Comparison of ENCODE assay signal across 20 mouse cellular contexts in genomic region chr7:128667788-128668187, GRCm38 (mm10). TPM values are rescaled to one million over a fixed set of nuclear protein-coding genes. Genes with fewer than 3 reads are reported as not detected.
DNase-seq lines count a peak whose midpoint lies in the region; ATAC-seq lines count a peak whose summit lies in the region.
"Had no signal": no experiment of that assay in that cellular context is flagged by ENCODE, and none has a peak within 500 bp of the region (broad histone marks: within the 10 kb centered on the region; RNA-seq: fewer than 3 reads in every experiment).

No protein-coding gene starts in this region.

- no peaks in the 10 kb centered on the region for H3K27me3 ChIP-seq in midbrain, embryonic 12.5 days
- H3K27me3 ChIP-seq in midbrain, embryonic 10.5 days (ENCODE audit: low read depth, poor library complexity, severe bottlenecking): no peaks in the 10 kb centered on the region
- H3K27me3 ChIP-seq in liver, embryonic 13.5 days: no peaks in the 10 kb centered on the region
- H3K27me3 ChIP-seq in limb, embryonic 10.5 days (ENCODE audit: low read depth, poor library complexity, severe bottlenecking): no peaks in the 10 kb centered on the region
- H3K27me3 ChIP-seq: heart, embryonic 15.5 days; limb, embryonic 12.5 days had no signal

- ATAC-seq in frontal cortex, adult (ENCODE audit: low TSS enrichment): peak; percentile 14; the same call in 1 of the 2 replicates
- ATAC-seq in midbrain, embryonic 12.5 days (ENCODE audit: low FRiP score, low read depth): 0 out of 2 replicates have a peak, but pooled peaks have one; percentile 53
- ATAC-seq in liver, embryonic 13.5 days (ENCODE audit: low read depth): peak; percentile 54
- ATAC-seq: activated CD4-positive, CD25-positive, alpha-beta regulatory T cell, adult 4 months had no signal

- no peak overlapping the region for H3K4me2 ChIP-seq in midbrain, embryonic 12.5 days (replicated peaks)
- H3K4me2 ChIP-seq in liver, embryonic 13.5 days: peak overlapping the region; percentile 18; the same call in 1 of the 2 replicates
- H3K4me2 ChIP-seq: heart, embryonic 15.5 days; limb, embryonic 12.5 days; lung, embryonic 14.5 days had no signal

- WGBS in midbrain, embryonic 12.5 days: 46% methylated on average over 5 of the region's 5 CpGs
- 67% methylated on average over 5 of the region's 5 CpGs for WGBS in midbrain, embryonic 10.5 days
- WGBS in liver, embryonic 13.5 days (ENCODE audit: insufficient replicate concordance): 50% methylated on average over 5 of the region's 5 CpGs
- WGBS in limb, embryonic 10.5 days: 72% methylated on average over 5 of the region's 5 CpGs

- DNase-seq in frontal cortex, postnatal 36 days (ENCODE audit: low spot score in 2 of 2): no peak
- DNase-seq in midbrain, embryonic 10.5 days (ENCODE audit: low spot score): no peak
- peak; percentile 34 for DNase-seq in liver, embryonic 13.5 days
- DNase-seq in limb, embryonic 10.5 days (ENCODE audit: low spot score): no peak
- DNase-seq in ovary, postnatal 10 days (ENCODE audit: low spot score): no peak
- DNase-seq: adrenal gland, postnatal 25 days; cerebellum, postnatal 10 days; gastrocnemius, postnatal 14 days; heart, adult 2 months; kidney, adult 11 months; lung, embryonic 14.5 days; right cerebral cortex, adult 18-20 months; thymus, postnatal 4 days had no signal

- H3K36me3 ChIP-seq in midbrain, embryonic 12.5 days: peaks cover 8% of the 10 kb centered on the region; the same call in 1 of the 2 replicates
- H3K36me3 ChIP-seq in midbrain, embryonic 10.5 days: peaks cover 32% of the 10 kb centered on the region
- peaks cover 4% of the 10 kb centered on the region for H3K36me3 ChIP-seq in liver, embryonic 13.5 days
- H3K36me3 ChIP-seq in limb, embryonic 10.5 days: peaks cover 18% of the 10 kb centered on the region

- peaks cover 18% of the 10 kb centered on the region for H3K4me1 ChIP-seq in midbrain, embryonic 12.5 days
- H3K4me1 ChIP-seq in midbrain, embryonic 10.5 days: peaks cover 14% of the 10 kb centered on the region
- H3K4me1 ChIP-seq in liver, embryonic 13.5 days (replicated peaks): peaks cover 63% of the 10 kb centered on the region
- peaks cover 14% of the 10 kb centered on the region for H3K4me1 ChIP-seq in limb, embryonic 10.5 days

- H3K27ac ChIP-seq in midbrain, embryonic 12.5 days (replicated peaks): peak overlapping the region; percentile 62
- H3K27ac ChIP-seq in midbrain, embryonic 10.5 days (replicated peaks): no peak overlapping the region
- H3K27ac ChIP-seq in liver, embryonic 13.5 days: 0 out of 2 replicates have a peak overlapping the region, but pooled peaks have one; percentile 8
- no peak overlapping the region for H3K27ac ChIP-seq in limb, embryonic 10.5 days
- H3K27ac ChIP-seq: heart, adult 2 months; heart, embryonic 15.5 days; kidney, postnatal 0 days; left cerebral cortex, adult 2 months; limb, embryonic 12.5 days had no signal

- H3K4me3 ChIP-seq in midbrain, embryonic 12.5 days: no peak overlapping the region
- no peak overlapping the region for H3K4me3 ChIP-seq in midbrain, embryonic 10.5 days
- H3K4me3 ChIP-seq in liver, embryonic 13.5 days (replicated peaks): no peak overlapping the region
- no peak overlapping the region for H3K4me3 ChIP-seq in limb, embryonic 10.5 days
- H3K4me3 ChIP-seq: heart, adult 2 months; heart, embryonic 15.5 days; left cerebral cortex, adult 2 months; limb, embryonic 12.5 days had no signal

- no peak overlapping the region for H3K9ac ChIP-seq in midbrain, embryonic 12.5 days (replicated peaks)
- no peak overlapping the region for H3K9ac ChIP-seq in liver, embryonic 13.5 days
- H3K9ac ChIP-seq: heart, embryonic 15.5 days; limb, embryonic 12.5 days; lung, embryonic 14.5 days had no signal

- H3K9me3 ChIP-seq in midbrain, embryonic 12.5 days: no peaks in the 10 kb centered on the region
- H3K9me3 ChIP-seq in midbrain, embryonic 10.5 days (replicated peaks): no peaks in the 10 kb centered on the region; the same call in 1 of the 2 replicates
- no peaks in the 10 kb centered on the region for H3K9me3 ChIP-seq in liver, embryonic 13.5 days (replicated peaks)
- H3K9me3 ChIP-seq in limb, embryonic 10.5 days (replicated peaks): no peaks in the 10 kb centered on the region
- H3K9me3 ChIP-seq: heart, embryonic 15.5 days had no signal

RNA-seq across cellular contexts. Expression of gene Inpp5f, which starts 56.7 kb away (rescaled TPM):
- 143 and 157 TPM in 2 replicates for polyA plus RNA-seq in midbrain, embryonic 12.5 days (2016; fragmentation: Nextera tagmentation; extraction: Ambion mirVana)
- polyA plus RNA-seq in midbrain, embryonic 10.5 days (2016; fragmentation: Nextera tagmentation; extraction: Ambion mirVana): 45.2 and 70.8 TPM in 2 replicates
- polyA plus RNA-seq in liver, embryonic 13.5 days (2015; fragmentation: Nextera tagmentation; extraction: Ambion mirVana): 6.9 and 7.4 TPM in 2 replicates
- 19.8 and 22.2 TPM in 2 replicates for polyA plus RNA-seq in limb, embryonic 10.5 days (2016; fragmentation: Nextera tagmentation; extraction: Ambion mirVana)

Comparison
In these comparisons a context has a peak if more than half of its experiments do, and no peak if none do; other contexts are left out.
1. H3K27ac ChIP-seq: peak in midbrain, embryonic 12.5 days (single experiment) and liver, embryonic 13.5 days (single experiment); none in midbrain, embryonic 10.5 days (single experiment) and limb, embryonic 10.5 days (single experiment).
2. Peak in every context shown above with its lines, with median percentiles within 50 percentile points of each other: ATAC-seq.